Mouse (Mus musculus) left cerebral cortex, postnatal 10 days (tissue): ENCODE results near the gene Olfr738. TPM values are rescaled to one million over a fixed set of nuclear protein-coding genes. Genes with fewer than 3 reads are reported as not detected.

ENCODE experiments used
- DNase-seq, 2 experiments: peaks; one replicate each; pipeline ENCODE4 v3.0.0; 2021 to 2022; ENCODE audit warnings: low spot score in 2 of 2, mixed read lengths in 1 of 2; ENCODE audit errors: extremely low spot score in 1 of 2
- intact Hi-C: fragments of 180-260 bp; cut with DNase I; formaldehyde crosslinking; loops from one replicate; pipeline ENCODE4 v1.15.1; 2025
- total RNA-seq, 2 experiments: library from RNA; stranded (reverse); gene quantifications; 2 replicates each; pipeline ENCODE4 v1.2.3; 2021

Gene Olfr738
- total RNA-seq: not detected

- intact Hi-C loops: no loop called here
- no peak for DNase-seq
Measured at GRCm38 (mm10) chr14:50407268-50407667, at the start of gene Olfr738. Gene Olfr738, plus strand, starts transcription at chr14:50407568.

GRCm38 (mm10) chr14:50357593-50357992 is 49.8 kb upstream of the Olfr738 start, which contains the start of gene Tlr11:
Gene Tlr11, plus strand, starts transcription at chr14:50357914.
- no peak for DNase-seq
- intact Hi-C loops: no loop called here

DNA sequence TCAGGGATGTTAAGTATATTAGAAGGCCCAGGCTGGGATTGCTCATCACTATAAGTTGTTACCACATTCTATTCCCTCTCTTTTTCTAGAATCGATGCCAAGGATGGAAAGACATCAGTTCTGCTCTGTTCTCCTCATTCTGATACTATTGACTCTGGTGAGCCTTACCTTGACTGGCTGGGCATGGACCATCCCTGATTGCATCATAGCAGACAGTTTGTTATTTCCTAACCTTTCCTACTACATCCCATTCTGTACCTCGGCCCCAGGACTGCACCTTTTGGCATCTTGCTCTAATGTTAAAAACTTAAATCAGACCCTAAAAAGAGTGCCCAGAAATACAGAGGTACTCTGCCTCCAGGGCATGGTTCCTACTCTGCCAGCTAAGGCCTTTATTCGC is 46.9 kb upstream of the Olfr738 start:
- DNase-seq: no peak

GRCm38 (mm10) chr14:50363561-50363960 is 43.8 kb upstream of the Olfr738 start:
- no peak for DNase-seq
- intact Hi-C loops: no loop called here

More for the DNA sequence above, 46.9 kb upstream of the Olfr738 start:
- intact Hi-C loops: no loop called here

GRCm38 (mm10) chr14:50380863-50381262 is 26.5 kb upstream of the Olfr738 start, which contains the start of gene Olfr736:
Gene Olfr736, plus strand, starts transcription at chr14:50381163.
- intact Hi-C loops: no loop called here

DNA sequence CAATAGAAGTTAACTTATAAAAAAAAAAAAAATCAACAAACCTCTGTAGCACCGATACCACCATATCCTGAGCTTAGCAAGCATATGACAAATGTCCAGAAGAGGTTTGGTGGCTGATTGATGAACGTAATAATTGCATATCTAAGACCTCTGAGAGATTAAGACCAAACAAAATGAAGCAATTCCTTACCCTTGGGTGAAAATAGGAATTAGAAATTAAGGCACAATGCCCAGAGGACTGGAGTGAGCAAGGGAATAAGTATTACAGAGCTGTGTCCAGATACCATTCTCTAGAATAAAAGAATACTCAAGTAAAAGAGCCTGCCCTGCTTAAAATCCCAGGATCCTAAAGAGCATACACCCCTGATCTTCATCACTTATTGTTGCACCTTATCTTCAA is 11.0 kb downstream of the Olfr738 start, which contains the start of gene Olfr739:
Olfr739 (plus strand) TSS at position 301 of the 400 bp plus-strand sequence.
- intact Hi-C loops: no loop called here
- no peak for DNase-seq

More at GRCm38 (mm10) chr14:50380863-50381262, 26.5 kb upstream of the Olfr738 start, which contains the start of gene Olfr736:
- DNase-seq: no peak

- intact Hi-C loops: no loop called here
- DNase-seq: no peak
Measured at GRCm38 (mm10) chr14:50445245-50445644, 37.9 kb downstream of the Olfr738 start, which contains the start of gene Olfr740. Gene Olfr740, plus strand, starts transcription at chr14:50445545.

Other genes starting within 250 kb of the Olfr738 start
- gene Olfr730, start 219.4 kb upstream of the Olfr738 start, total RNA-seq: not detected
- not detected for gene Olfr731, start 165.7 kb upstream of the Olfr738 start, total RNA-seq
- gene Olfr732, start 123.4 kb upstream of the Olfr738 start, total RNA-seq: not detected
- not detected for gene Olfr733, start 106.0 kb upstream of the Olfr738 start, total RNA-seq
- not detected for gene Olfr734, start 80.8 kb upstream of the Olfr738 start, total RNA-seq
- gene Olfr735, start 58.7 kb upstream of the Olfr738 start, total RNA-seq: not detected
- not detected for gene Tlr11, start 49.7 kb upstream of the Olfr738 start, total RNA-seq
- not detected for gene Olfr736, start 26.4 kb upstream of the Olfr738 start, total RNA-seq
- gene Olfr739, start 11.1 kb downstream of the Olfr738 start, total RNA-seq: not detected
- not detected for gene Olfr740, start 38.0 kb downstream of the Olfr738 start, total RNA-seq
- not detected for gene Olfr741, start 65.2 kb downstream of the Olfr738 start, total RNA-seq
- gene Olfr742, start 96.0 kb downstream of the Olfr738 start, total RNA-seq: not detected
- not detected for gene Olfr743, start 114.3 kb downstream of the Olfr738 start, total RNA-seq
- not detected for gene Olfr744, start 207.3 kb downstream of the Olfr738 start, total RNA-seq
- not detected for gene Olfr745, start 231.8 kb downstream of the Olfr738 start, total RNA-seq
- gene Olfr746, start 239.5 kb downstream of the Olfr738 start, total RNA-seq: not detected